Mouse (Mus musculus) C2C12 (cell line): ENCODE data around the gene Arfgap3.
"Not testable (repeated sequence)": the region's sequence is repeated elsewhere in the genome, so short reads cannot be mapped to it uniquely, and the experiment has no call there.

Experiments used
- CEBPB ChIP-seq: IDR thresholded peaks from one replicate; pipeline ENCODE4 v1.6.1; 2011; ENCODE audit warnings: low read depth, mild to moderate bottlenecking, control low read depth, moderate library complexity
- CTCF ChIP-seq: IDR thresholded peaks from one replicate; pipeline ENCODE4 v1.5.1; 2011; ENCODE audit not compliant: control insufficient read depth, insufficient read depth, insufficient read length
- FOSL1 ChIP-seq: IDR thresholded peaks from one replicate; pipeline ENCODE4 v1.8.0; 2011; ENCODE audit warnings: mild to moderate bottlenecking, low read length; ENCODE audit not compliant: poor library complexity, insufficient read depth, severe bottlenecking
- MAX ChIP-seq: IDR thresholded peaks from one replicate; pipeline ENCODE4 v1.6.1; 2011; ENCODE audit warnings: mild to moderate bottlenecking, control low read depth
- MYOD1 ChIP-seq: IDR thresholded peaks from one replicate; pipeline ENCODE4 v1.6.1; 2011; ENCODE audit warnings: low read depth; ENCODE audit not compliant: control insufficient read depth, insufficient read length
- MYOG ChIP-seq: IDR thresholded peaks from one replicate; pipeline ENCODE4 v1.6.1; 2011; ENCODE audit not compliant: control insufficient read depth, insufficient read length; ENCODE audit errors: extremely low read depth
- USF1 ChIP-seq: IDR thresholded peaks from one replicate; pipeline ENCODE4 v1.6.1; 2011; ENCODE audit warnings: low read depth, mild to moderate bottlenecking, control low read depth, moderate library complexity

DNA sequence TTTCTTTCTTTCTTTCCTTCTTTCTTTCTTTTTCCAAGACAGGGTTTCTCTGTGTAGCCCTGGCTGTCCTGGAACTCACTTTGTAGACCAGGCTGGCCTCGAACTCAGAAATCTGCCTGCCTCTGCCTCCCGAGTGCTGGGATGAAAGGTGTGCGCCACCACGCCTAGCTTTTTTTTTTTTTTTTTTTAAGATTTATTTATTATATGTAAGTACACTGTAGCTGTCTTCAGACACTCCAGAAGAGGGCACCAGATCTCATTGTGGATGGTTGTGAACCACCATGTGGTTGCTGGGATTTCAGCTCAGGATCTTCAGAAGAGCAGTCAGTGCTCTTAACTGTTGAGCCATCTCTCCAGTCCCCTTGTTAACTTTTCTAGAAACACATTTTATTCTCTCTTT is 18.7 kb upstream of the Arfgap3 start:
- TF ChIP-seq CTCF, MYOD1, USF1, MAX, CEBPB, MYOG, FOSL1: not testable (repeated sequence)
